Mouse (Mus musculus) monocyte, adult 59 days (primary cell): Measurements from ENCODE around the gene Nudt7. TPM values are rescaled to one million over a fixed set of nuclear protein-coding genes. Genes with fewer than 3 reads are reported as not detected.

Experiments
- total RNA-seq, 2 experiments: library from RNA; stranded (reverse); gene quantifications; one replicate each; pipeline ENCODE4 v1.2.4; 2023

Gene Nudt7
- total RNA-seq: 1 to 10 TPM; 5.5 to 7.7 TPM

DNA sequence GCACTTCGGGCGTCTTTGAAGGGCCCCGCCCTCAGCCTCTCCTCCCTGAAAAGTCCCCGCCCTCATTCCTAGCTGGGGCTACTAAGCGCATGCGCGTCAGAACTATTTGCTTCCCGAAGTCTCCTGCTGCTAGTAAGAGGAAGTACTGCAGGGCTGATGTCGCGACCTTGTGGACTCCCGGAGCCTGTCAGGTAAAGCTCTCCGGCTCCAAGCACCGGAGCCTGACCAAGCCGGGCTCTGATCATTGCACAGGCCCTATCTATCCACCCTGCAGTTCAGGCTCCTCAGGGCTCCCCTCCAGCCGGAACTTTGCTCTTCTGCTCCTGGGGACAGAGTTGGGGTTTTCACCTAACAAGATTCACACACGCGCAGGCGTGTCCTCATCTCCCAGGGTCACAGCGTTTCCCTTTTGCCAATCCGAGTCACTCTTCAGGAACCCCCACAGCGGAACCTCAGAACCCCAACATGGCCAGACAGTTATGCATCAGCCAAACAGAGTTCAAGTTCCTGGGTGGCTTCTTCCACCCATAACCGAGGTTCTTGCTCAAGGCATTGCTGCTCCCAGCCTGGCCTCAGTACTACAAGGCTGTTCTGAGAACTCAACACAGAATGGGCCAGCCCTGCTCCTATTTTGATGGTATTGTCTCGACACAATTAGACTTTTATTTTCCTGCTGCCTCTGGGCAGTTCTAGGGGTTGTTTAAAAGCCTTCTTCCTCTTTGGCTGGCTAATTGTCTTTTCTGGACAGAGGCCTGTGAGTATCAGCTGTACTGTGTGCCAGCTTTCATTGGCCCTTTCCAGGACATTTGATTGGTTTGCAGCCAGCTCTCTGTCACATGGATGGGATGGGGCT, at the start of gene Nudt7:
TSS of gene Nudt7 (plus strand) at position 48 of the 853 bp plus-strand sequence.

Other genes starting within 250 kb of the Nudt7 start
- not detected for gene Vat1l, start 72.1 kb downstream of the Nudt7 start, total RNA-seq